Mouse (Mus musculus) spleen, postnatal 36 days (tissue): ENCODE results near the gene Tmem171.

ENCODE experiments used
- DNase-seq, 2 experiments: peaks; one replicate each; pipeline ENCODE4 v3.0.0; 2022; ENCODE audit warnings: low spot score in 2 of 2, mixed read lengths in 1 of 2

The Tmem171 gene

GRCm38 (mm10) chr13:98647775-98648568 is 46.7 kb downstream of the Tmem171 start:
- DNase-seq: no peak

- DNase-seq: no peak
Observed at GRCm38 (mm10) chr13:98638507-98639166, 56.0 kb downstream of the Tmem171 start.

- DNase-seq: no peak
Observed at GRCm38 (mm10) chr13:98637145-98637544, 57.5 kb downstream of the Tmem171 start, which contains the start of gene Tmem174. Gene Tmem174, minus strand, starts transcription at chr13:98637410.

- no peak for DNase-seq
Observed at GRCm38 (mm10) chr13:98636571-98636970, 58.1 kb downstream of the Tmem171 start.
